Mouse (Mus musculus): ENCODE measurements around the gene Aifm2. TPM values are rescaled to one million over a fixed set of nuclear protein-coding genes. Genes with fewer than 3 reads are reported as not detected.

Aifm2 gene
- 4.3 TPM in 2 replicates for polyA plus RNA-seq (2012)

DNA sequence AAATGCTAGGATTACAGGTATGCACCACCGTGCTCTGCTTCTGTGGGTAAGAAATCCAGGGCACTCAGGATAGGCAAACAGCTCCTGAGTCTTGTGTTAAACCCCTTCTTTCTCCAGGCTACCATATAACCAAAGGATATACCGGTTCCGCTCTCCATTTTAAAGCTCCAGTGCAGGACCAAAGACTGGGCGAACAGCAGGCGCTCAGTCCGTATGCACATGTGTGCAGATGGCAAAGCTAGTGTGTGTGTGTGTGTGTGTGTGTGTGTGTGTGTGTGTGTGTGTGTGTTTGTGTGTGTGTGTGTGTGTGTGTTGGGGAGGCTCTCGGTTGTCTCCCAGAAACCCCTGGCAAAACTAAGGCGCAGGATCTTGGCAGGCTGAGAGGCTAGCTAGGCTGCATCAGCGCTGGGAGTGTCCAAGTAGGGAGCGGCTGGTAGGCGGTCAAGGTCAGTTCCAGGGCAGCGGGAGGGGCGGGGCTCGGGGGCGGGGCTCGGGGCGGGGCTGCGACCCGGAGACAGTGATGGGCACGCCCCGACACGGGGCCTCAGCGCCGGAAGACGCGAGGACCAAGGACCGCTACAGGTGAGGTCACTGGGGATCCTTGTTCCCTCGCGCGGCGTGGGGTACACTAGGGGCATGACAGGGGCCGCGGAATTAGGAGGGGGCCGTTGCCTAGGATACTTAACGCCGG lies at the start of gene Aifm2:
Gene Aifm2, plus strand, starts transcription at position 493 of the 691 bp plus-strand sequence.

DNA sequence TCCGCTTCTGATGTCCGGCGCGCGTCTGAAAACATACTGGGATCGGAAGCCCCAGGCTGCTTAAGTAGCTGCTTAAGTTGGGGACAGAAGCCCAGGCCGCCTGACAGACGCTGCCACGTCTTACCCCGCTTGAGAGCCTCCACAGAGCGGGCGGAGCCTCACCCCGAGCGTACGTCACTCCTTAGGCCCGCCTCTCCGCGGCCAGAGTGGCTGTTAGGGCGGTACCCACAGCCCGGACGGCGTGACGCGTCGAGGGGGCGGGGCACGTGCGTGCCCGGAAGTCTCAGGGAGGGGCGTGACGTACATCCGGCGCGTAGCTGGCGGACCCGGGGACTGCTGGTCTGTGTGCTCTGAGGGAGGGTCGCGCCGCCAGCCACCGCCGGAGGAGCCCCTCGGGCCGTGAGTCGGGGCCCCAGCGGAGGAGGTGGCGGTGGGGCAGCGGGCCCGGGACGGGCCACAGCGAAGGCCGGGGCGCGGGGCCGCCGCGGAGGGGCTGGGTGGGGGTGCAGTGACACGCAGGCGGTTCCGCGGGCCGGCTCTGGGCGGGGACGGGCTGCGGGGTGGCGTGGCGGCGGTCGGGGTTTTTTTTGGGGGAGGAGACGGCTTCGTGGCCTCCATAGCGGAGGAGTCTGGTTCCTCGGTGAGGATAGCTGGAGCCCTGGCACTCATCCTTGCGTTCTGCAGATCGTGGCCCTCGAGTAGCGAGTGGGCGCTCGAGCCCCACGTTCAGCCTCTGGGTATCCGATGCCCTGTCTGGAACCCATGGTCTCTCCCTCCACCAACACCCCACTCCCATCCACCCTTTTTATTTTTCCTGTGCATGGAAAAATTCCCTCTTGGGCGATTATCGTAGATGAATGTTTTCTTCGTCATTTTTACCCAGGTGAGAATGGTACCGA lies 34.8 kb upstream of the Aifm2 start, which contains the start of gene Sar1a:
Gene Sar1a, plus strand, starts transcription at position 285 of the 899 bp plus-strand sequence.

DNA sequence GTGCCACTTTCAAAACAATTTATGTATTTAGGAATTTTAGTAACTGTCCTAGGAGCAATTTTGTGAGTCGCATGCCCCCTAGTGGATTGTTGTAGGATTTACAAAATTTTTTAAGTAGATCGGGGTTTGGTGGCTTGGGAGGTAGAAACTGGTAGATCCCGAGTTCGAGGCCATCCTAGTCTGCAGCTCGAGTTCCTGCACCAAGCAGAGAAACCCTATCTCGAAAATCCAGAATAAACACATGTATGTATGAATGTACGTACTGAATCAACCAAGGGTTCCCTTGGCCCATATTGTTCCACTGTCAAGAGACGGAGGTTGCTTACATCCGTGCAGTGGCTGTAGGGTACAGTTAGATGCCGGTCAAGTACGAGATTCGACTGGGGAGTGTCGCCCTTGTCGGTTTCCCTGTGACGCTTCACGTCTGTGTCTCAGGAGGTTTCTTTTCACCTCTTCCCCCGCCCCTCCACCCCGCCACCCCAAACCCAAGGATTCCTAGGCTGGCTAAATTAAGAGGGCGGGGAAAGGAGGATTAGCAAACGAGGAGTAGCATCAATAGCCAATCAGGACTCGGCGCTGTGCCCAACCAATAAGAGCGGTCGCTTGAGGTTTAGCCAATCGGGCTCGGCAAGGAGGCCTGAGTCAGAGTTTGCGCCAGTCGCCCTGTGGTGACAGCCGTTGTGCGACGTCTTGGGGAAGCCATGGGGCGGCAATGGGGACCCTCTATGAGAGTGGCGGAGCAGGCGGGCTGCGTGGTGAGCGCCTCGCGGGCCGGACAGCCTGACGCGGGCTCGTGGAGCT lies 20.0 kb upstream of the Aifm2 start, which contains the start of gene Tysnd1:
Gene Tysnd1, plus strand, starts transcription at position 645 of the 801 bp plus-strand sequence.

DNA sequence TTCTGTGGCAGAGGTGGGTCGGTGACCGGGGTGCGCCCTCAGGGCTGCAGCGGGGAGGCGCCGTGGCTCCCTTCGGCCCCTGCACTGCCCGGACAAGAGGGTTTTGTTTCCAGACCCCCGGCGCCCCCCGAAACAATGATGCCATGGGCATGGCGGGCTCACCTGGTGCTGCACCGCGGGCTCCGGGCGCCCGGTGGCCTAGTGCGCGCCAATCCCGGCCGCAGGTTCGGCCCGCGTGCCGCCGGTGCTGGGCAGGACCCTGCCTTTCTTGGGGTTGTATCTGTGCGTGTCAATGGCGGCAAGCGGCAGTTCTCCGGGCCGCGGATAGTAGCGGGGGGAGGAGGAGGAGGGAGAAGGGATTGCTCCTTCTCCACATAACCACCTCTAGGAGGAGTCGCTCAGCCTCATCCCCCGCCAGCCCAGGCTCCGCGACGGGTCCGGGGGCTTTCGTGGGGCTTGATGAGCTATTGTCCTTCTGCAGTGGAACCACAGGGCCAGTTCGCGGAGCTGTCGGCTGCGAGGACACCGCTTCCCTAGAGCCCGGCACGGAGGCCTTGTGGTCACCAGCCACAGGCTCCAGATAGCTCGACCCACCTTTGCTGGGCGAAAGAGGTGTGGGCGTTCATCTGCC lies 68.7 kb downstream of the Aifm2 start, which contains the start of gene H2afy2:
Gene H2afy2, minus strand, starts transcription at position 527 of the 631 bp plus-strand sequence.

Other genes starting within 250 kb of the Aifm2 start
- gene Lrrc20, start 239.5 kb upstream of the Aifm2 start, polyA plus RNA-seq (2012): 9.3 and 10.9 TPM in 2 replicates
- gene Npffr1, start 119.8 kb upstream of the Aifm2 start, polyA plus RNA-seq (2012): 0.02 TPM in 1 of 2 replicates, not detected in the other
- gene Ppa1, start 66.7 kb upstream of the Aifm2 start, polyA plus RNA-seq (2012): 38.7 and 46.2 TPM in 2 replicates
- gene Sar1a, start 35.0 kb upstream of the Aifm2 start, polyA plus RNA-seq (2012): 41.9 and 45.8 TPM in 2 replicates
- 206 and 246 TPM in 2 replicates for gene Tysnd1, start 19.7 kb upstream of the Aifm2 start, polyA plus RNA-seq (2012)
- 1.1 and 2.2 TPM in 2 replicates for gene H2afy2, start 68.9 kb downstream of the Aifm2 start, polyA plus RNA-seq (2012)